In genomic region chr4:81293309-81293708, GRCm38 (mm10) we compare ENCODE assay signal across 18 mouse cellular contexts.
"Had no signal": no experiment of that assay in that cellular context is flagged by ENCODE, and none has a peak within 500 bp of the region (broad histone marks: within the 10 kb centered on the region; RNA-seq: fewer than 3 reads in every experiment).

No protein-coding gene starts in this region.

- H3K9me3 ChIP-seq: midbrain, embryonic 12.5 days; midbrain, embryonic 15.5 days; neural tube, embryonic 13.5 days; neural tube, embryonic 15.5 days had no signal

- H3K9ac ChIP-seq: liver, embryonic 14.5 days; lung, embryonic 14.5 days; midbrain, embryonic 12.5 days; midbrain, embryonic 15.5 days; neural tube, embryonic 13.5 days; neural tube, embryonic 15.5 days had no signal

- ATAC-seq: midbrain, embryonic 15.5 days had no signal

- DNase-seq: lung, adult 18-20 months; lung, embryonic 14.5 days; lung, postnatal 10 days; lung, postnatal 4 days; retina, postnatal 1 day; right cerebral cortex, adult 18-20 months; right cerebral cortex, postnatal 25 days; right cerebral cortex, postnatal 4 days; spleen, adult 18-20 months; thymus, adult 18-20 months; thymus, postnatal 14 days; thymus, postnatal 36 days had no signal

- H3K4me2 ChIP-seq: lung, embryonic 14.5 days; midbrain, embryonic 12.5 days; midbrain, embryonic 15.5 days; neural tube, embryonic 13.5 days; neural tube, embryonic 15.5 days had no signal

- H3K27me3 ChIP-seq: midbrain, embryonic 12.5 days; midbrain, embryonic 15.5 days; neural tube, embryonic 13.5 days; neural tube, embryonic 15.5 days had no signal

- H3K4me3 ChIP-seq: midbrain, embryonic 12.5 days; midbrain, embryonic 15.5 days; myocyte; neural tube, embryonic 13.5 days; neural tube, embryonic 15.5 days had no signal

- H3K27ac ChIP-seq: liver, embryonic 14.5 days; midbrain, embryonic 12.5 days; midbrain, embryonic 15.5 days; neural tube, embryonic 13.5 days; neural tube, embryonic 15.5 days had no signal

- H3K4me1 ChIP-seq: midbrain, embryonic 15.5 days; neural tube, embryonic 15.5 days had no signal
